Mouse (Mus musculus): Measurements from ENCODE around the gene Mrps7. TPM values are rescaled to one million over a fixed set of nuclear protein-coding genes. Genes with fewer than 3 reads are reported as not detected.
"Not testable (repeated sequence)": the region's sequence is repeated elsewhere in the genome, so short reads cannot be mapped to it uniquely, and the experiment has no call there.

Gene Mrps7
- total RNA-seq, 1 experiment from 2014 or later = 89.3 TPM

DNA sequence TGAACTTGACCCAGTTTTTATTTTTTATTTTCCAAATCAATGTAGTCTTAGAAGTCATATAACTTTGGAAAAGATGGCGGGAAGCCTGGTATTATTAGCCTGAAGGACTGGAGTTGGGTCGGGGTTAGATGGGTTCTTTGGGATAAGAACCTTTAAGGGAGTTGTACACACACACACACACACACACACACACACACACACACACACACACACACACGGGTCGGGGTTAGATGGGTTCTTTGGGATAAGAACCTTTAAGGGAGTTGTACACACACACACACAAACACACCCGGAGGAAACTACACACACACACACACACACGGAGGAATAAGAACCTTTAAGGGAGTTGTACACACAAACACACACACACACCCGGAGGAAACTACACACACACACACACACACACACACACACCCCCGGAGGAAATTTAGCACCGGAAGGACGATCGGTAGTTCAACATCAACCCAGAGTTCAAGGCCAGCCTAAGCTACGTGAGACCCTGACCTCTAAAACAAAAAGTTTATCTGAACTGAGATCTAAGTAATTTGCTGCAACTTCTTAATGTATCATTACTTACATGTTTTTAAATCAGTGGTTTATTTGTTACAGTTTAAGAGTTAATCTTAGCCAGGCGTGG, 24.9 kb downstream of the Mrps7 start:
- no peak for DNase-seq

DNA sequence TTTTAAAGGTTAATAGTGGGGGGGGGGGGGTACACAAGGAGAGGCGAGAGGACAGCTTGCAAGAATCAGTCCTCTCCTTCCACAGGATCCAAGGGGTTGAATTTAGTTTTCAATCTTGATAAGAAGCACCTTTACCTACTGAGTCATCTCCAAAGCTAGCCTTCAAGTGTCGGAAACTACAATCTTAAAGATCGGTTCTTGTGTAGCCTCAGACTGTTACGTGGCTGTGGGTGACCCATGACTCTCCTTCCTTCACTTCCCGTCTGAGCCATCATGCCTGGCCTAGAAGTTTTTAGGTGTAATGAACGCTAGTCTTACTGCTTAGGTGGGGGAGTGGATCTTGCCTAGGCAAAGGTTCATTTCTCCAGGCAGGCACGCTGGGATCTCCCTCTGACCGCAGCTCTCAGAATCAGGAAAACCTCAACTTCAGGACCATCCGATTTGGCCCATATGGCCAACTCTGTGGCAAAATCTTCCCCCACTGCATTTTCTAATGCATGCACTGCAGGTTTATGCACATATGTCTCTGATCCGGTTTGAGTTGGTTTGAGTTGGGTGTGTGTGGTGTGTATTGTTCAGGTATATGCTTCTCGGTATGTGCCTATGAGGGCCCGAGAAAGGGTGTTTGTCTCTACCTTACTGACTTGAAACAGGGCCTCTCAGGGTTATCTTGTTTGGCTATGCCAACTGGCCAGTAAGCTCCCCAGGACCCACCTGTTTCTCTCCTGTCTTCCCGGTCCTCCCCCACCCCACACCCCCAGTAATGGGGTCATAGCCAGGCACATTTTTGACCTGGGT, 26.2 kb downstream of the Mrps7 start:
- no peak for DNase-seq

DNA sequence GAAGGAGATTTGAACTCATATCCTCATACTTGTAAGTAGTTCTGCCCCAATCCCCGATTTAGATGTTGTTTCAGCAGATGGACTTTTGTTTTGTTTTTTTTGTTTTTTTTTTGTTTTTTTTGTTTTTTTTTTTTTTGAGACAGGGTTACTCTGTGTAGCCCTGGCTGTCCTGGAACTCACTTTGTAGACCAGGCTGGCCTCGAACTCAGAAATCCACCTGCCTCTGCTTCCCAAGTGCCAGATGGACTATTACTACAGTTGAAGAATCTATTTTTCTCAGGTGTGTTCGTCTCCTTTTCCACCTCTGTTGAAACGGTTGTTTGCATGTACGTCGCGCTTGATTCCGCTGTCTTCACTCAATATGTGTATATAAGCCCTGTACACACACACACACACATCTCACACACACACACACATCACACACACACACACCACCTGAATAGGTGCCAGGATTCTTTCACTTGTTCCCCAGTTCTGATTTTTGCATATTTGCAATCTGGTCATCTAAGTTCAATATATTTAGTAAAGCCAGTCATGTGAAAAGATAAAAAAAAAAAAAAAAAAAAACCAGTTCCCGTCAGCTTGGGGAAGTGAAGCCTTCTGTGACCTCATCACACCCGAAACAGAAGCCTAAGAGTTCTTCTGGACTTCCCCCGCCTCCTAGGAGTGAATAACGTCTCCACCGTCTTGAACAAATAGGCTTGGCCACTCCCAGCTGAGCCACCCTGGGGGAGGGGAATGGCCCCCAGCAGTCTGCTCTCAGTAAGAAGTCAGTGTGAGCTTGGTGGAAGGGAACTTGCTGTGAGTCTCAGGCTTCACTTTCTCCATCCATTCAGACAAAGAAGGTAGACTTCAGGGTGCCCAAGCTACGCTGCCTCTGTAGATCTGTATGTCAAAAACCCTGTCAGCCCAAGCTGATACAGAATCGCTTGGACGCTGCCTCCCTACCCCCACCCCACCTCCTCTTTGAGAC, 27.1 kb downstream of the Mrps7 start:
- no peak for DNase-seq

DNA sequence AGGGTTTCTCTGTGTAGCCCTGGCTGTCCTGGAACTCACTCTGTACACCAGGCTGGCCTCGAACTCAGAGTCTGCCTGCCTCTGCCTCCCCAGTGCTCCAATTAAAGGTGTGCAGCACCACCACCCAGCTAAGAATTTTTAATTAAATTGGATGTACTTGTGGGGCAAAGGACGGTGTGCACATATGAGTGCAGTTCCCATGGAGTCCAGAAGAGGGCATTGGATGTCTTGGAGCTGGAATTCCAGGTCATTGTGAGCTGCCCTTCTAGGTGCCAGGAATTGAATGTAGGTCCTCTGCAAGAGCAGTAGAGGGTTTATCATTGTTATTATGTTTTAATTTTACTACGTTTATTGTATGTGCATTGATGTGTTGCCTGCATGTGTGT, 27.8 kb downstream of the Mrps7 start:
- DNase-seq = no peak

DNA sequence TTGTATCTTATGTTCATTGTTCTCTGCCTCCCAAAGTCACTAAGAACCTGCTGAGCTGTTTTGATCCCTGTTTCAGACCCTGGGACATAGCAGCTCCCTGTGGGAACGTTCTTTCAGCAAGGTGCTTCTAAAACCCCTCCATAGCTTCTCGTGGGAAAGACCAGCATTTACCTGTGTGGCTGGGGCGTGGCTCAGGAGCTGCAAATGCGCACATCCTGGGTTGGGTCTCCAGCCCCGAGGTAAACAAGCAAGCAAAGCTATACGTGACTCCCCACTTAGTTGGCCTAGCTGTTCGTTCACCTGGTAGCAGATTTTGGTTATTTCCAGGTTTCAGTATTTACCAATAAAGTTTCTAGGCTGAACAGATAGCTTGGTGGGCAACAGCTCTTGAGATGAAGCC, 28.5 kb downstream of the Mrps7 start:
- DNase-seq = no peak

DNA sequence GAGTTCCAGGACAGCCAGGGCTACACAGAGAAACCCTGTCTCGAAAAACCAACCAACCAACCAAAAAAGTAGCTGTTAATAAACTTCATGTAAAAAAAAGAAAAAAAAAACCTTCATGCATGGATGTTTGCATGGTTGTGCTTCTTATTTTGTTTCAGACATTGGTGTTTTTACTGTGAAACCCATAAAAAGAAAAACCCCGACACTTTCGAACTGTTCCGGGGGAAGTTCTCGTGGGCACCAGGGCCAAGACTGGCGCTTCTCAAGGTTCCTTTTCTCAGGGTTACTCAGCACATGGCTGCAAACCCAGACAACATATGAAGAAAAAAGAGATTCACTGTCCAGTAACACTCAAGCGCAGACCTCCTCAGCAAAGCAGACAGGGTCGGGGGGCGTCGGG, 29.1 kb downstream of the Mrps7 start:
- no peak for DNase-seq

DNA sequence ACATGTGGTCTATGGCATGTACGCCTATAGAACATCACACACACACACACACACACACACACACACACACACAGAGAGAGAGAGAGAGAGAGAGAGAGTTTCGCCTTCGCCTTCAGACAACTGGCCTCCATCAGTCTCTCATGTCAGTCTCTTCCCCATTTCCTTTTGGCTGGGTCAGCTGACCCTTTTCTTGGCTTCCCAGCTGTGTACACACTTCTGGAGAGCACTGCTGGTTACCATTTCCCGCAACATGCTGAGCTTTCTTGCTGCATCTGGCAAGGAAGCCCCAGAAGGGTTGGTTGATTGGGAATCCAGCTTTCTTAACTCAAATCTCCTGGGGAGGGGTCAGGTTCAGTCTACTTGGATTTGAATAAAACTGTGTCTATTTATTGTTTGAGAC, 30.4 kb downstream of the Mrps7 start:
- DNase-seq = no peak

DNA sequence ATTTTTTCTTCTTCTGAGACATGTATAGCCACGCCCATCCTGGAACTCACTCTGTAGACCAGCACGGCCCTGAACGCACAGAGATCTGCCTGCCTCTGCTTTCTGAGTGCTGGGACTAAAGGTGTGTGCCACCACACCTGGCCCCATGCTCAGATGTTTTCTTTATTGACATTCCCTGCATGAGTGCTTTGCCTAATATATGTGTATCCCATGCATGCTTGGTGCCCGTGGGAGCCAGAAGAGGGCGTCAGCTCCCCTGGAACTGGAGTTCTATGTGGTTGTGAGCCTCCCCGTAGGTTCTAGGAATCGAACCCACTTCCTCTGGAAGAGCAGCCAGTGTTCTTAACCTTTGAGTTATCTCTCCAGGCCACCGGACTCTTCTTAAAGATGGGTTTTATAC, 31.3 kb downstream of the Mrps7 start:
- DNase-seq = no peak

DNA sequence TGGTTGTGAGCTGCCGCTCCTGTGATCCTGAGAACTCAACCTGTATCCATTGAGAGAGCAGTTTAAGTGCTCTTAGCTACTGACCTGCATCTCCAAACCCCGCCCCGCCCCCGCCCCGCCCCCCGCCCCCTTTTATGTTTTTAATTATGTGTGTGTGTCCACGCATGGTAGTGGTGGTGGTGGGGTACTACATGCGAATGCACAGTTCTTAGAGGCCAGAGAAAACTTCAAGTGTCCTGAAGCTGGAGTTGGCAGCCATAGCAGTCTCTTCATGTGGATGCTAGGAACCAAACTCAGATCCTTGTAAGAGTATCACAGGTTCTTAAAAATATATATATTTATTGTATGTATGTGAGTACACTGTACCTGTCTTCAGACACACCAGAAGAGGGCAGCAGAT, 31.8 kb downstream of the Mrps7 start:
- no peak for DNase-seq

DNA sequence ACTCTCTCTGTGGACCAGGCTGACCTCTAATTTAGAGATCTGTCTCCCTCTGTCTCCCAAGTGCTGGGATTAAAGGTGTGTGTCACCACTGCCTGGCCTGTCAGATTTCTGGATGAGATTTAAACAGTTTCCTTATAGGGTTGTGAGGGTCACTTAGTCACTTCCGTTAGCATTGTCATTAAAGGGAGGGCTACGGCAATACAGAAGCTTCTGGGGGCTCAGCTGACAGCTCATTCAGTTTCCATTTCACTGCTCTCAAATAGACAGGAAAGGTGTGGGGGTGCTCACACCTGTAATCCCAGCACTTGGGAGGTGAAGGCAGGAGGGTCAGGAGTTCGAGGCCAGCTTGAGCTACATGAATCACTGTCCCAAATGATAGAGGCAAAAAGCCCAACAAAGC, 33.2 kb downstream of the Mrps7 start:
- no peak for DNase-seq

DNA sequence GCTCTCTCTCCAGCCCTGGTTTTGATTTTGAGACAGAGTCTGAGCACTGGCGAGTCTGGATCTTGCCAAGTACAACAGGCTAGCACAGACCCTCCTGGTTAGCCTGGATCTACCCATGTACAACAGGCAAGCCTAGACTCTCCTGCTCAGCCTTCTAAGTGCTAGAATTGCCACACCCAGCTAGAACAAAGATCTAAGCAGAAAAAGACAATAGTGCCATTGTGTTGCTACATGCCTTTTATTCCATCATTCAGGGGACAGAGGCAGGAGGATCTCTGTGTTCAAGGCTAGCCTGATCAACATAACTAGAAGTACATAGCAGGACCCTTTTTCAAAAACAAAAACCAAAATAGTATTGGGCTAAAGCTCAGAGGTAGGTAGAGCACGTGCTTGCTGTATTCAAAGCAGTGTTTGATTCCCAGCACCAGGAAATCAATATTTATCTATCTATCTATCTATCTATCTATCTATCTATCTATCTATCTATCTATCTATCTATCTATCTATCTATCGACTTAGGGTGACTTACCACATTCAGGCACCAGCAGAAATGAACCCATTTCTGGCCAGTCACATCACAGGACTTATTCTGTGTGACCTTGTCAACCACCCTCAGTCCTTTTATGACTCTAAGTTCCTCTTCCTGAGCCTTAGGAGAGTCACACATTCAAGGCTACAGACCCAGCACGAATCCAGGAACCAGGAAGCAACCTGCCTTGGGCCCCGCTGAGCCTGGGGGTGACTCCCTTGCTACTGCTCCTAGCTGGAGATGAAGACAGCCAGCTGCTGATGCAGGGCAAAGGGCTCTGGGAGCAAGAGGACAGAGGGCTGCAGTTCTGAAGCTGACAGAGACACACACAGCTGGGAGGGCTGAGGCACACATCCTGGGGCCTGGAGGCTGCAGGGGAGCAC, 35.0 kb downstream of the Mrps7 start:
- no peak for DNase-seq

DNA sequence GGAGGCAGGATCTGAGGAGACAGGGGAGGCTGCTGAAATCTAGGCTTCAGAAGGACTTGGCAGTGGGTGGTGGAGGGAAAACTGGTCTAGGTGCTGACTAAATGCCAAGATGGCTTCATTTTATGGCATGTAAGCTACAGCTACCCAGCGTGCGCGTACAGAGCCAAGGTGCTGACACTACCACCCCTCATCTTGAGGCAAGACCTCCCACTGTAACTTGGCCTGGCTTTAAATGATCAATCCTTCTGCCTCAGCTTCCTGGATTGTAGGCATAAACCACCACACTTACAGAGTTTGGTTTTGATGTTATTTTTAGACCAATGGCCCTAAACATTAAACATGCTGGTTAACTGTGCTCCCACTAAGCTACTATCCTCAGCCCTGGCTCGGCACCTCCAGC, 35.8 kb downstream of the Mrps7 start:
- no peak for DNase-seq

DNA sequence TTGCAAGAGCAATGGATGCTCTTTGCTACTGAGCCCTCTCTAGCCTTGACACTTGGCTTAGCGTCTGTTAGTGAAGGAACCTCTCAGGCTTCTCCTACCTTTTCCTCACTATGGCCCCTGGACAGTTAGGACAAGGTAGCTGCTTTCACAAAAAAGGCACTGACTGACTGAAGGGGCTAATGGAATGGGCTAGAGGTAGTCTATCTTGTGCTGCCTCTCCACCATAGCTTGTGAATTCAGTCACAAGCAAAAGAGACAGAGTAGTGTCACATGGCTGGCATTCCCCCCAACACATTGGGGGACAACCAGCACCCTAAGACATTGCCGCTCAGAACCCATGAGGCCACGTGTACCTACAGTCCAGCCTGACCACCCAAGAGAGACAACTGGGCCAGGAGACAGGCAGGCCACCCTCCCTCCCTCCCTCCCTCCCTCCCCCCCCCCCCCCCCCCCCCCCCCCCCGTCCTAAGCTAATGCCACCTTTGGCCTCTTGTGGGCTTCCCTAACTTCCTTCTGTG, 36.6 kb downstream of the Mrps7 start:
- no peak for DNase-seq

DNA sequence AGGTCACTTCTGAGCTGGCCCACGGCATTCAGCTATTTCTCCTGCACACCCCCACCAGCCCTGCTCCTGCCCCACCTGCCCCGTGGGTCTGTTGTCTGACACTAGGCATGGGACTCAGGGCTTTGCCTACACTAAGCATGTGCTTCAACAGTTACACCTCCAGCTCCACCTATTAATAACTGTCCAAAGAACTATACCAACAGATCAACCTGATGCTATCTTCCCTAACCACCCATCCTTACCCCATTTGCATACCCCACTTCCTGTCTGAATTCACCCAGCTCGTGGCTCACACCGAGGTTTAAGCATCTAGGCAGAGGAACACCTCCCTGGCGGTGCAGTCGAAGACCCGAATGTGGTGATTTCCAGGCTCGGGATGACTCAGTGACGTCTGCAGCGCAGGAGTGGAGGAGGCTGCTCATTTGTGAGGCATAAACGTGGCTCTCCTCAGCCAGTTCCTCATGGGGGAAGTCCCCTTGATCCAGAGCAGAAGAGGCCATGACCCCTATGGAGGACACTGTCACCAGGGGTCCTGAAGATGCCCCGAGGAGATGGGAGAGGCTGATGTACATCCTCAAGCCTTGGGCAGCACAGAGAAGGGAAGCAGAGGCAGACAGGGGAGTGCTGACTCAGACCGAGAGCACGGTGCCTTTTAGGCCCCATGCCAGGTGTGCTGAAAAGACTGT, 37.4 kb downstream of the Mrps7 start:
- DNase-seq = no peak

DNA sequence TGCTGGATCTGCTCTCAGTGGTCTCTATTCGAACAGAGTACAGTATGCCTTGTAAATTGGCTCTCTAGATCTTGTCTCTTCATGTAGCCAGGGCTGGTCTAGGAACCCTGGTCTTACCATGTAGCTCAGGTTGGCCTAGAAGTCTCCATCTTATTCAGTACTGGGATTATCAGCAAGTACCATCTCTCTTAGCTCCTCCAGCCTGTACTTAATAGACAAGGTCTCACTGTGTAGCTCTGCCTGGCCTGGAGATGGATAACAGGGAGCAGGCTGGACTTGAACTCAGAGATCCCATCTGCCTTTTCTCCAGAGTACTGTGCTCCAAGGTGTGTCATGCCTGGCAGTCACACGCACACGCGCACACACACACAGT, 37.9 kb downstream of the Mrps7 start:
- no peak for DNase-seq

DNA sequence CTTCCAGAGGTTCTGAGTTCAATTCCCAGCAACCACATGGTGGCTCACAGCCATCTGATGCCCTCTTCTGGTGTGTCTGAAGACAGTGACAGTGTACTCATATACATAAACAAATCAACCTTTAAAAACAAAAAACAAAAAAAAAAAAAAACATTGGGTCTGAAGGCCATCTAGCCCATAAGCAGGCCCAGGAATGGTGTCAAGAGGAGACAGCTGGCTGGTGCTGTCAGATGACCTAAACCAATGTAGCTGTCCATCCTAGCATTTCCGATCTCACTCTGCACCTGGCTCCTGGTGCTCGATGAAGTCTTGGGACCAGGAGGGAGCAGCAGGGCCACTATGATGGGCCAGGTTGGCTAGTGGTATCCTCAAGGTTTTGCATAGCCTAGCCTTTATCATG, 39.0 kb downstream of the Mrps7 start:
- no peak for DNase-seq

DNA sequence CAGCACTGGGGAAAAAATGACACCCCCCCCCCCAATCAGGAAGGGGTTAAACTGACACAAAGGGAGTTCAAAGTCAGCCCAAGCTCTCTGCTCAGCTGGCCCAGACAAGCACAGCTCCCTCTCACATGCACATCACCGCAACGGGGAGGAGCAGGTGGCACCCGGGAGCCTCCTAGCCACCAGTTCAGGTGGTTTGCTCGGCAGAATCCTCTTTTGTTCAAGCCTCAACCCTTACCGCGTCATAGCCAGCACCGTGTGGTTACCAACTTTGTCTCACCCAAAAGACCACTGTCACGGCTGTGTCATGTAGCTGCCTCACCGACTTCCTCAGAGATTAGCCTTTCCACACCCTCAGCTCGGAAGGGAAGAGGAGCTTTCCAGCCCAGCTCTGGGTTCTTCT, 39.5 kb downstream of the Mrps7 start:
- no peak for DNase-seq

DNA sequence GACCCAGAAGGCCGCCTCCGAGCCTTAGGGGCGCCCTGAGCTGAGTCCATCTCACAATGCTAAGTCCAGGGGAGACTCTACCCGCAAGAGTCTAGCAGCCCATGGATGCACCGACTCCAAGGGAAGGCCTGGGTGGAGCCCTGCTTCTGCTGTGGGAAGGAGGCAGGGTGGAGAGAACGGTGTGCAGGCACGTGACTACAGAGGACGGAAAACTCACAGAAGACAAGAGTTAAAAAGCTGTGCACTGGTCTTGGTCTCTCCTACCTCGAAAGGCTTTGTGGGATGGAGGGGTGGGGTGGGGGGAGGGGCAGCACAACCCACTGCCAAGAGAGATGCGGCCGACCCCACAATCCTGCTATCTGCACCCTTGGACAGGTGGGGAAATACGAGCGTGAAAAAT, 40.6 kb downstream of the Mrps7 start:
- DNase-seq = no peak

DNA sequence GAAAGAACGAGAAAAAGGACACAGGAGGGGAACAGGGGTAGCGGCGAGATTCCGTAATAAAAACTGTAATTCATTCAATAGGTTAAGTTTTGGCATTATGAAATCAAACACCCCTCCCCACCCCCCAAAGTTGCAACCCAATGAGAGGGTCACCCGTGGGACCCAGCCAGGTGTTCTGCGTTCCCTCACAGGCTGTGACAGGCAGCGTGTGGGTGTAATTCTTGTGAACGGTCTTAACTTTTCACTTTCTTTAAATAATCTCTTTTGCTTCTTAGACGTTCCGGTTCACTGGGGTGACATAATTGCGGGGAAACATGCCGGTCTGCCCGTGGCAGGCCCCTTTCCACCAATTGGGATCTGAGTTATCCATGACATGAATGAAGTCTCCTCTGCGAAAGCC, 41.8 kb downstream of the Mrps7 start:
- DNase-seq = not testable (repeated sequence)

DNA sequence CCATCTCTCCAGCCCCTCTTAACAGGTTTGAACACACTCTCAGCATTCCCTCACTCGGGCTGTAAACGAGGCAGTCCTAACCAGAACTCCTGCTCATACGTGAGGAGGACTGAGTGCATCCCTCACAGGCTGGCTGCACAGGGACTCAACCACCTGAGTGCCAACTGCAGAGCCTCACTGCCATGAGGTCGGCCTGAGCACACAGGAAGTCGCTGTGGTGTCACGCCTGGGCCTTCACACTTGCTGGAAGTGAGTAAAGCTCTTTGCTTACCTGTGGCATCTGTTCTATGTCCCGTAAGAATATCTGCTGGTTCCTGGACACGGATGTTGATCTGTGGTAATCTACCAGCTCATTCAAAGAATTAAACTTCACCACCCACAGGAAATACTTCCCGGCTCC, 42.7 kb downstream of the Mrps7 start:
- DNase-seq = no peak

DNA sequence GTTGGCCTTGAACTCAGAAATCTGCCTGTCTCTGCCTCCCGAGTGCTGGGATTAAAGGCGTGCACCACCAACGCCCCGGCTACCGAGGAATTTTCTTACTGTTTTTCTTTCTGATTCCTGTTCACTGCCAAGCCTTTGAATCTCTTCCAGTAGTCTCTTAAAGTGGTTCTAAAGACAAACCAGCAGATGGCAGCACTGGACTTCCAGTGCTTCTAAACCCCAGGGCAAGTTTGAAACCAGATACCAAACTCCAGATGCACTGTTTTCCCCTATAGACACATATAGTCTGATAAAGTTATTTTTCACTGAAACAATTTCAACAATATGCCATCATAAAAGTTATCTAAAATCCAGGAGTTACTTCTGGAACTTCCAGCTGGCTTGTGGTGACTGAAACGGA, 43.7 kb downstream of the Mrps7 start:
- peak; percentile 33 for DNase-seq
